Mouse (Mus musculus): ENCODE measurements around the gene Atg2a.

The Atg2a gene

GRCm38 (mm10) chr19:6241274-6242107 lies at the start of gene Atg2a:
Atg2a (plus strand) TSS chr19:6241668.
- peak; percentile 99 for DNase-seq

GRCm38 (mm10) chr19:6204265-6204664 lies 37.2 kb upstream of the Atg2a start:
- no peak for DNase-seq

GRCm38 (mm10) chr19:6206716-6207115 lies 34.8 kb upstream of the Atg2a start:
- DNase-seq: no peak

- DNase-seq: no peak
Measured at GRCm38 (mm10) chr19:6216046-6216705, 25.3 kb upstream of the Atg2a start.

- DNase-seq: no peak
Measured at GRCm38 (mm10) chr19:6218606-6219005, 22.9 kb upstream of the Atg2a start.

GRCm38 (mm10) chr19:6226135-6226534 lies 15.3 kb upstream of the Atg2a start, which contains the start of gene Gpha2:
Gpha2 (plus strand) TSS chr19:6226380.
- no peak for DNase-seq

GRCm38 (mm10) chr19:6226763-6227162 lies 14.7 kb upstream of the Atg2a start:
- DNase-seq: no peak

GRCm38 (mm10) chr19:6227864-6228263 lies 13.6 kb upstream of the Atg2a start:
- no peak for DNase-seq

- no peak for DNase-seq
Measured at GRCm38 (mm10) chr19:6230411-6230810, 11.1 kb upstream of the Atg2a start.

- no peak for DNase-seq
Measured at GRCm38 (mm10) chr19:6231036-6231435, 10.4 kb upstream of the Atg2a start.

GRCm38 (mm10) chr19:6233647-6234046 lies 7.8 kb upstream of the Atg2a start:
- peak; percentile 51 for DNase-seq

GRCm38 (mm10) chr19:6234337-6235083 lies 7.0 kb upstream of the Atg2a start:
- peak; percentile 31 for DNase-seq

GRCm38 (mm10) chr19:6235084-6236052 lies 6.1 kb upstream of the Atg2a start, which contains the start of gene Ppp2r5b:
Ppp2r5b (minus strand) TSS chr19:6235872.
- peak; percentile 95 for DNase-seq

GRCm38 (mm10) chr19:6236053-6236441 lies 5.4 kb upstream of the Atg2a start:
- DNase-seq: peak; percentile 93

GRCm38 (mm10) chr19:6236842-6237241 lies 4.6 kb upstream of the Atg2a start:
- peak; percentile 30 for DNase-seq

- no peak for DNase-seq
Measured at GRCm38 (mm10) chr19:6238740-6239139, 2.7 kb upstream of the Atg2a start.

GRCm38 (mm10) chr19:6240136-6240535 lies 1.3 kb upstream of the Atg2a start:
- DNase-seq: no peak

GRCm38 (mm10) chr19:6240725-6241124 lies 743 bp upstream of the Atg2a start:
- DNase-seq: no peak

GRCm38 (mm10) chr19:6242281-6242680 lies 813 bp downstream of the Atg2a start:
- peak; percentile 71 for DNase-seq

- no peak for DNase-seq
Measured at GRCm38 (mm10) chr19:6243226-6243625, 1.8 kb downstream of the Atg2a start.

- DNase-seq: no peak
Measured at GRCm38 (mm10) chr19:6245806-6246205, 4.3 kb downstream of the Atg2a start.

Data from kidney, adult 11 months (tissue).